Mouse (Mus musculus) kidney, postnatal 25 days (tissue): ENCODE data around the gene Tspyl2.
"Not testable (repeated sequence)": the region's sequence is repeated elsewhere in the genome, so short reads cannot be mapped to it uniquely, and the experiment has no call there.

Experiments
- DNase-seq, 2 experiments: peaks; one replicate each; pipeline ENCODE4 v3.0.0; 2021; ENCODE audit warnings: mixed read lengths in 2 of 2

The Tspyl2 gene

DNA sequence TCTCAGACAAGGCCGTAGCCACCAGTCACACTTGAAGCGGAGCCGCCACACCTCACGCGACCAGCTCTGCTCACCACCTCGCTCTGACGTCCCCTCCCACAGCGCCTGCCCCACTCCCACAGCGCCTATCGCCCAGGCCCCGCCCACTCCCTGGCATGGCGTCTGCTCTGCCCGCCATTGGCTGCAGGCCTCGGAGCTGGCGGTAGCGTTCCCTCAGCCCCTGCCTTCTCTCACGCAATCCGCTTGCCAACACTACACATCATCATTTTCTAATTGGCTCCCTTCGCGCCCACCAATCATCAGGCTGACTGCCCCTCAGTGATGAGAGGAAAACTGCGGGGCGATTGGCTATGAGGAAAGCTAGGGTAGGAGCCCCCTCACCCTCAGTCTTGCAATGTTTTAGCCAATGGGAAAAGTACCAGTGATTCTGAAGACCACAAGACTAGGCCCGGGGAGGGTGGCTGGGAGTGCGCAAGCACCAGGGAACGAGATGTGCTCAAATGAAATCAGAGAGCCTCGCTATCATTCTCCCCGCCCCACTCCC is at the start of gene Tspyl2:
Tspyl2 (minus strand) TSS at position 68 of the 544 bp plus-strand sequence.
- peak; percentile 91 to 97 for DNase-seq

DNA sequence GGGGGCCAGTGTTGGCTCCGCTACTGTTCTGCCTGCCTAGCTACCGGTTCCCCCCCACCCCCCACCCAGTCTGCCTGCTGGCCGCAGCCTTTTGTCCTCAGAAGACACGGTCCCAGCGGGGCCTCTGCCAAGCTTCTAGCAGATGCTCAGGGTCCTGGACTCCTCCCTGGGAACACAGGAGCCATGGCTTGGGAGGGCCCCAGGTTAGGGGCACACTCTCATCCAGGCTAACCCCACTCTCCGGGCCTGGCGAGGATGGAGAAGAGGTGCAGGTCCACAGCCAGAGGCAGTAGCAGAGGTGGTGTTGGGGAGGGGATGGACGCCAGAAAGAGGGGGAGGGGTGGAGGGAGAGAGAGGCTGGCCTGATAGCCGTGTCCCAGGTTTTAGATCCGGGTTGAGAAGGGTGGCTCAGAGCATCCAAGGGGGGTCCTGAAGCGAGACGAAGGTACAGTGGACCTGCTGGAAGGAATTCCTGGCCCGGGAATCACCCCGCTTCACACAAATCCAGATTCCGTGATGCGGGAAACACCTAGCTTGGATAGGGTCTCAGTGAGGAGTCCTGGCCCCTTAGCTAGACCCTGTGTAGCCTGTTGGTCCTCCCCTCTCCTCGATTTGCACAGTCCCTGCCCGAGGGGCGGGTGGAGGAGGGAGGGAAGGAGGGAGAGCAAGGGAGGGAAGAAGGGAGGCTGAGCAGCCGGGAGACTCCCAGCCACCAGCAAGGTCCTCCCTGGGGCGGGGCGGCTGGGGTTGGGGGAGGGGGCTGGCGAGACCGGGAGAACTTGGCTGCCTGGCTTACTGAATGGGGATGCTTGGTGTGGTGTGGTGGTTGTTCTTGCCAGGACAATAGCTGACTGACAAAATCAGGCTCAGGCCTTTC is 26.4 kb upstream of the Tspyl2 start, which contains the start of gene Gpr173:
Gpr173 (minus strand) TSS at position 308 of the 877 bp plus-strand sequence.
- DNase-seq, result peak; percentile 14 to 60

- DNase-seq, result no peak
Observed at GRCm38 (mm10) chrX:152368054-152368396, 25.8 kb upstream of the Tspyl2 start.

DNA sequence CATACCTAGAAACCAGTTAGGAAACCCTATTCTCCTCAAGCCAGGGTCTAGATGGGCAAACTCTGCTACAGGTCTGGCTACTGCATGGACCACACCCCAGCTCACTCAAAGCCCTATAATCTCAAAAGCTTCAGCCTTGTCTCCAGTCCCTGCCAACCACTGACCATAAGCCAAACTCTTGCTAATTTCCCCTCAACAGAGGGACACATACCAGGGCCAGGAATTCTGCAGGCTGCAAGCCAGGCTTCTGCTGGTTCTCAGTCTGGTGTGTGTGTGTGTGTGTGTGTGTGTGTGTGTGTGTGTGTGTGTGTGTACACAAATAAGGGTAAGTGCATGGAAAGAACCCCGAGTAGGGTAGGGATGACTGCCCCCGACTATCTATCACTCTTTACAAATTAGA is 24.2 kb upstream of the Tspyl2 start:
- no peak for DNase-seq

- peak; percentile 21 to 43 for DNase-seq
Observed at GRCm38 (mm10) chrX:152352553-152353153, 10.4 kb upstream of the Tspyl2 start.

- DNase-seq, result no peak
Observed at GRCm38 (mm10) chrX:152347041-152347440, 4.8 kb upstream of the Tspyl2 start.

DNA sequence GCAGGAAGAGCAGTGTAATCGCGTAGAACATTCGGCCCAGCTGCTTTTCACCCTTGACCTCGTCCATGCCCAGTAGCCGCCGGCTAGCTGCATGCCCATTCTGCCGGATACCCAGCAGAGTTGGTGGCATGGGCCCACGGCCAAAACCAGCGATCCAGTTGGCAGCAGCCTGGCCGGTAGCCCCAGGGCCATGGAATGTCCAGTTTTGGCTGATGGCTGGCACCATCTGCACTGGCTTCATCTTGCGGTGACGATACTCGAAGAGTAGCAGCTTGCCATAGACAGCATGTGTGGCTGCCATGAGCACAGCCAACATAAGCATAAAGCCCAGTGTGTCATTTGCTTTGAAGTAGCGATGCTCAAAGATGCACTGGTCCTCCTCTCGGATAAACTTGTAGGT is 4.4 kb upstream of the Tspyl2 start:
- DNase-seq, result no peak

GRCm38 (mm10) chrX:152342903-152343302 is 678 bp upstream of the Tspyl2 start:
- no peak for DNase-seq

DNA sequence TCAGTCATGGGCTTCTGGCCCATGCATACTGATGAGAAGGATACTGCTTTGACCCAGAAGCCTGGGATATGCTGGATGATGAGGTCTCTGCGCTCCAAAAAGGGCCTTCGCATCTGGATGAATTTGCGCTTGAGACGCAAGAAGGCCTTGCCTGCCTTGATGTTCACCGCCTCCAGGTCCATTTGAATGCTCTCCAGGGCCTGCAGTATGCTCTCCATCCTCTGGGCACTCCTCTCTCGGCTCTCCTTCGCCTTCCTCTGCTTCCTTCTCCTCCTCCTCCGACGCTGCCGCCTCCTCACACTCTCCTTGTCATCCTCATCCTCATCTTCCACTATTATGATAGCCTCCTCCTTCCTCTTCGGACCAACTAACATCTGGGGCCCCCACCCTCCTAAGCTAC is 729 bp downstream of the Tspyl2 start:
- no peak for DNase-seq

DNA sequence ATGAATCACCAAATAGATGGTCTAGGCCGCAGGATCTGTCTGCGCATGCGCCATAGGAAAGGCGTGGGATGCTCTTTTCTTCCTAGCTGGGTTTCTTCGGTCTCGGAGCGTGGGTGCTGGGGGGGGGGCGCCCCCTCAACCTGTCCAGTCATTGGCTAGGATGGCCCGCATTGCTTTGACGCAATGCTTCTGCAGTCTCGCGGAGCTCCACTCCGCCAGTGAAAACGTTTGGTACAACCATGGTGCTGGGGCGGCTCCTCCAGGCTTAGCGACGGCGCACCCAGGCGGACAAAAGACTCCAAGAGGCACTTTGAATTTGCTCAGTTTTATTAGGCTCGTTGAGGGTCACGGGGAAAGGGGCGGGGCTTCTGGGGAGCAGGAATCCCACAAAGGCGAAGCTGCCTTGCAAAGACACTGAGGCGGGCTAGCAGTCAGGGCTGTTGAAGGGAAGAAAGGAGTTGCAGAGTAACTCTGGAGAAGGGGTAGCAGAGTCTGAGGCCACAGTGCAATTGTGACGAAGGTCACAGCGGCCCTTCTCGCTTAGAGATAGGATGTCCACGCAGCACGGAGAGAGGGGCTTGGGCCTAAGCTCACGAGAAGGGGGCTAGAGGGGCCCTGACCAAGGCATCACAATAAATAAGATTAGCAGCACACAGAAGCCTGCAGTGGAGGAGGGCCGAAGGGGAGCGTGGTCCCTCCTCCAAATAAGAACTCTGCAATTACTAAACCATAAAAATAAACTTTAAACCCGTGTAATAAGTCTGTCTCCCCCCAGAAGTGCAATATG is 5.5 kb downstream of the Tspyl2 start:
- peak; percentile 93 to 96 for DNase-seq

- not testable (repeated sequence) for DNase-seq
Observed at GRCm38 (mm10) chrX:152336123-152336522, 6.1 kb downstream of the Tspyl2 start.

- not testable (repeated sequence) for DNase-seq
Observed at GRCm38 (mm10) chrX:152329400-152329799, 12.8 kb downstream of the Tspyl2 start.

- no peak for DNase-seq
Observed at GRCm38 (mm10) chrX:152327689-152328052, 14.6 kb downstream of the Tspyl2 start.

DNA sequence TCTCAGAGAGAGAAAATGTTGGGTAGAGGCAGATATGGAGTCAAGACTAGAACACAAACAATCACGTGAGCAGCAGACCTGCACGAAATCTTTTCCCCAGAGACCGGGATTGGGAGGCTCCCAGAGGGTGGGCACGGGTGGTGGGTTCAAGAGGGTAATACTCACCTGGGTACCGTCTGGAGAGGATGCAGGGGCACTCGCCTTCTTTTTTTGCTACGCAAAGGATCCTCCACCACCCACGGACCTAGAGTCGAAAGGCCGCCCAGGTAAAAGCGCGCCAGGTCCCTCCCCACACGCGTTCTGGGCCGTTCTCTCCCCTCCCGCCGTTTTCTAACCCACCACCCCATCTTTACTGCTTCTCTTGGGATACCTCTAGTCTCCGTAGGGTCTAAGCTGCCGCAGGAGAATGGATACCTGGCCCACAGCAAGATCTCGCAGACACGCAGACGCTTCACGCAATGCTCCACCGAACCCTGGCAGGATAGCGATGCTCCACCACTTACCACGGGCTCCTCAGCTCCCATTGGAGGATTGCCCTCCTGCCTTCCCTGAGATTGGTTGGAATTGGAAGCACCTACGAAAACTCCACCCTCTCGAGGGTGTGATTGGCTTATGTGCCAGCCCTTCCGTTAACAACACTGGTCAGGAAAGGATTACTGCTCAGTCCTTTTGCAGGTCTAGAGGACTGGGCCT is 15.1 kb downstream of the Tspyl2 start, which contains the start of gene Kantr:
Kantr (minus strand) TSS at position 500 of the 693 bp plus-strand sequence.
- peak; percentile 81 to 92 for DNase-seq

- DNase-seq, result peak in 1 of 2 experiments; percentile 10
Observed at GRCm38 (mm10) chrX:152323584-152323983, 18.6 kb downstream of the Tspyl2 start.

GRCm38 (mm10) chrX:152322776-152323175 is 19.4 kb downstream of the Tspyl2 start:
- no peak for DNase-seq

GRCm38 (mm10) chrX:152320535-152320934 is 21.7 kb downstream of the Tspyl2 start:
- DNase-seq, result no peak

- DNase-seq, result peak in 1 of 2 experiments; percentile 17
Observed at GRCm38 (mm10) chrX:152307942-152308341, 34.3 kb downstream of the Tspyl2 start.

DNA sequence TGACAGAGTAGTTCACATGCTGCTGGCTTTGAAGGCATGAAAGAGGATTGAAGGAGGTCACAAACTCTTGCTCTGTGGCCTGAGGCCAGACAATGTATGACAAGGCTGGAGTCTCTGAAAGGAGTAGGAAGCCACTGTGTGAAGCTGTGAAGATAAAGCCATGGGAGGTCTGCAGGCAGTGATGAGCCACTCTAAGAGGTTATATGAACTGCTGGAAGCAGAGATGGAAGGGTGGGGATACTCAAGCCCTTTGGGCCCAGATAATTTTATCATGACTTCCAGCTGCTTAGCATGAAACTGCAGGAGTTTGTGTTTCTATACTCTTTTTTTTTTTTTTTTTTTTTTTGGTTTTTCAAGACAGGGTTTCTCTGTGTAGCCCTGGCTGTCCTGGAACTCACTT is 34.9 kb downstream of the Tspyl2 start:
- no peak for DNase-seq

DNA sequence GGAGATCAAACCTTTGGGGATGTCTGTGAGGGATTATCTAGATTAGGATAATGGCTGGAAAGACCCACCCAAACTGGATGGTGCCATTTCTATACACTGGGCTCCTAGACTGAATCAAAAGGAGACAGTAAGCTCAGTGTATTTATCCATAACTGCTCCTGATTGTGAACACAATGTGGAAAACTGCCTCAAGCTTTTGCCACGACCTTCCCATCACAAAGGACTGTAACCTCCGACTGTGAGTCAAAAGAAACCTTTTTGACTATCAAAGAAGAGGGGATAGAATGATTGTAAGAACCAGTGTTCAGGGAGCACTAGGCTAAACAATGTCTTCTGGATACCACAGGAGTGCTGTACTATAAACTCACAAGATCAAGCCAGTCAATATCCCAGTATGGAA is 36.0 kb downstream of the Tspyl2 start:
- DNase-seq, result no peak

DNA sequence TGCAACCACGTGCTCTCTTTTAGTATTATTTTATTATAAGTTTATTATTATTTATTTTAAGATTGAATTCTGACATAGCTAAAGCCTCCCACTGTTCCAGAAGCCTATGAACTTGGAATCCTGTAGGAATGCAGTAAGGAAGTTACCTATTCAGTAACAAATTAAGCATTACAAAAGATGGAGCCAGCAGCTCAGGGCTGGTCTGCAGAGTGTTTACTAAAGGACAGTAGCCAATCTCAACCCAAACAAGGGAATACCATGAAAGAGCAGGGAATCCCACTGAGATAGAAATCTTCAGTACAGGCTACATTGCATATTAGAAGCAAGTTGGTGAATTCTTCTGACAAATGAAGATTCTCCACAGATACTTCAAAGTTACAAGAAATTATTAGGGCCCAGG is 55.2 kb downstream of the Tspyl2 start:
- not testable (repeated sequence) for DNase-seq
